In genomic region chr8:34486433-34487096, GRCm38 (mm10) we compare ENCODE assay signal across 14 mouse cellular contexts.
DNase-seq lines count a peak whose midpoint lies in the region; ATAC-seq and TF ChIP-seq lines count a peak whose summit lies in the region.
"Had no signal": no experiment of that assay in that cellular context is flagged by ENCODE, and none has a peak within 500 bp of the region (broad histone marks: within the 10 kb centered on the region; RNA-seq: fewer than 3 reads in every experiment).

No protein-coding gene starts in this region.

- DNase-seq in midbrain, embryonic 10.5 days (ENCODE audit: low spot score): no peak
- DNase-seq in midbrain, postnatal 0 days (ENCODE audit: low spot score): no peak
- DNase-seq in T-cell, adult 2 months (ENCODE audit: low spot score): peak; percentile 20
- peak; percentile 41 for DNase-seq in hindbrain, embryonic 10.5 days (ENCODE audit: low spot score)
- DNase-seq in midbrain, embryonic 14.5 days: peak; percentile 40
- DNase-seq in layer of hippocampus, adult 11-12 months (ENCODE audit: low spot score): no peak
- DNase-seq in ovary, adult 18-20 months (ENCODE audit: low spot score): no peak
- DNase-seq in lung, adult 18-20 months: no peak
- DNase-seq: adrenal gland, adult 8-10 months; cerebellum, postnatal 25 days; liver, postnatal 0 days had no signal

- no peak overlapping the region for H3K4me3 ChIP-seq in midbrain, embryonic 10.5 days
- no peak overlapping the region for H3K4me3 ChIP-seq in midbrain, postnatal 0 days (ENCODE audit: low read depth, low read length)
- H3K4me3 ChIP-seq in hindbrain, embryonic 10.5 days: no peak overlapping the region
- no peak overlapping the region for H3K4me3 ChIP-seq in midbrain, embryonic 14.5 days (replicated peaks; ENCODE audit: low read depth, low read length)
- H3K4me3 ChIP-seq: limb, embryonic 13.5 days; myocyte had no signal

- no peak overlapping the region for H3K9ac ChIP-seq in midbrain, postnatal 0 days (replicated peaks; ENCODE audit: low read length, poor library complexity, severe bottlenecking)
- no peak overlapping the region for H3K9ac ChIP-seq in midbrain, embryonic 14.5 days (replicated peaks; ENCODE audit: low read length)
- H3K9ac ChIP-seq: limb, embryonic 13.5 days; liver, postnatal 0 days had no signal

- no peak for ATAC-seq in midbrain, postnatal 0 days (ENCODE audit: low FRiP score)
- ATAC-seq in midbrain, embryonic 14.5 days (ENCODE audit: low FRiP score, low TSS enrichment): no peak
- ATAC-seq: liver, postnatal 0 days had no signal

- no peaks in the 10 kb centered on the region for H3K36me3 ChIP-seq in midbrain, embryonic 10.5 days
- H3K36me3 ChIP-seq in midbrain, postnatal 0 days (ENCODE audit: insufficient read depth, low read length): no peaks in the 10 kb centered on the region
- no peaks in the 10 kb centered on the region for H3K36me3 ChIP-seq in hindbrain, embryonic 10.5 days
- H3K36me3 ChIP-seq in midbrain, embryonic 14.5 days (ENCODE audit: control insufficient read depth, insufficient read depth, low read length): no peaks in the 10 kb centered on the region
- H3K36me3 ChIP-seq: limb, embryonic 13.5 days had no signal

- H3K27ac ChIP-seq in midbrain, embryonic 10.5 days (replicated peaks): peak overlapping the region; percentile 58
- no peak overlapping the region for H3K27ac ChIP-seq in midbrain, postnatal 0 days (ENCODE audit: low read depth, low read length)
- peak overlapping the region; percentile 74 for H3K27ac ChIP-seq in hindbrain, embryonic 10.5 days
- H3K27ac ChIP-seq in midbrain, embryonic 14.5 days (replicated peaks; ENCODE audit: low read depth, low read length): no peak overlapping the region
- H3K27ac ChIP-seq: kidney, postnatal 0 days; limb, embryonic 13.5 days had no signal

- no peak for TF ChIP-seq CTCF in midbrain, postnatal 0 days (IDR thresholded peaks at IDR 0.05)

- peaks cover 14% of the 10 kb centered on the region for H3K4me1 ChIP-seq in midbrain, embryonic 10.5 days
- H3K4me1 ChIP-seq in midbrain, postnatal 0 days (ENCODE audit: insufficient read depth, low read length): no peaks in the 10 kb centered on the region
- H3K4me1 ChIP-seq in hindbrain, embryonic 10.5 days (replicated peaks): peaks cover 34% of the 10 kb centered on the region
- peaks cover 4% of the 10 kb centered on the region; the same call in 1 of the 2 replicates for H3K4me1 ChIP-seq in midbrain, embryonic 14.5 days (ENCODE audit: control insufficient read depth, insufficient read depth, low read length)

- 60% methylated on average over 17 of the region's 17 CpGs for WGBS in midbrain, embryonic 10.5 days
- 50% methylated on average over 17 of the region's 17 CpGs for WGBS in midbrain, postnatal 0 days
- 44% methylated on average over 17 of the region's 17 CpGs for WGBS in hindbrain, embryonic 10.5 days
- WGBS in midbrain, embryonic 14.5 days: 46% methylated on average over 17 of the region's 17 CpGs

- H3K4me2 ChIP-seq in midbrain, postnatal 0 days (ENCODE audit: low read depth, low read length, poor library complexity, severe bottlenecking): no peak overlapping the region
- no peak overlapping the region for H3K4me2 ChIP-seq in midbrain, embryonic 14.5 days (ENCODE audit: low read length)
- H3K4me2 ChIP-seq: limb, embryonic 13.5 days had no signal

- 0 out of 2 replicates have a peak, but pooled peaks cover 12% of the 10 kb centered on the region for H3K27me3 ChIP-seq in midbrain, embryonic 10.5 days (ENCODE audit: low read depth, poor library complexity, severe bottlenecking)
- H3K27me3 ChIP-seq in midbrain, postnatal 0 days (ENCODE audit: insufficient read depth, low read length): no peaks in the 10 kb centered on the region; the same call in 1 of the 2 replicates
- peaks cover 10% of the 10 kb centered on the region for H3K27me3 ChIP-seq in hindbrain, embryonic 10.5 days (ENCODE audit: insufficient read depth, poor library complexity, severe bottlenecking)
- no peaks in the 10 kb centered on the region for H3K27me3 ChIP-seq in midbrain, embryonic 14.5 days (ENCODE audit: control insufficient read depth, insufficient read depth, low read length)
- H3K27me3 ChIP-seq: limb, embryonic 13.5 days had no signal

- H3K9me3 ChIP-seq in midbrain, embryonic 10.5 days (replicated peaks): no peaks in the 10 kb centered on the region
- no peaks in the 10 kb centered on the region for H3K9me3 ChIP-seq in midbrain, postnatal 0 days (ENCODE audit: low read length)
- no peaks in the 10 kb centered on the region for H3K9me3 ChIP-seq in hindbrain, embryonic 10.5 days
- no peaks in the 10 kb centered on the region for H3K9me3 ChIP-seq in midbrain, embryonic 14.5 days (ENCODE audit: control insufficient read depth, low read length)
- H3K9me3 ChIP-seq: limb, embryonic 13.5 days had no signal

Comparison
In these comparisons a context has a peak if more than half of its experiments do, and no peak if none do; other contexts are left out.
1. DNase-seq: peak in T-cell, adult 2 months (single experiment), hindbrain, embryonic 10.5 days (single experiment) and midbrain, embryonic 14.5 days (single experiment); none in midbrain, embryonic 10.5 days (single experiment), midbrain, postnatal 0 days (single experiment), layer of hippocampus, adult 11-12 months (single experiment), ovary, adult 18-20 months (single experiment) and lung, adult 18-20 months (0 of 2).
2. H3K27ac ChIP-seq: peak in midbrain, embryonic 10.5 days (single experiment) and hindbrain, embryonic 10.5 days (single experiment); none in midbrain, postnatal 0 days (single experiment) and midbrain, embryonic 14.5 days (single experiment).